Mouse (Mus musculus): ENCODE measurements around the gene Dzip3.

Dzip3 gene

DNA sequence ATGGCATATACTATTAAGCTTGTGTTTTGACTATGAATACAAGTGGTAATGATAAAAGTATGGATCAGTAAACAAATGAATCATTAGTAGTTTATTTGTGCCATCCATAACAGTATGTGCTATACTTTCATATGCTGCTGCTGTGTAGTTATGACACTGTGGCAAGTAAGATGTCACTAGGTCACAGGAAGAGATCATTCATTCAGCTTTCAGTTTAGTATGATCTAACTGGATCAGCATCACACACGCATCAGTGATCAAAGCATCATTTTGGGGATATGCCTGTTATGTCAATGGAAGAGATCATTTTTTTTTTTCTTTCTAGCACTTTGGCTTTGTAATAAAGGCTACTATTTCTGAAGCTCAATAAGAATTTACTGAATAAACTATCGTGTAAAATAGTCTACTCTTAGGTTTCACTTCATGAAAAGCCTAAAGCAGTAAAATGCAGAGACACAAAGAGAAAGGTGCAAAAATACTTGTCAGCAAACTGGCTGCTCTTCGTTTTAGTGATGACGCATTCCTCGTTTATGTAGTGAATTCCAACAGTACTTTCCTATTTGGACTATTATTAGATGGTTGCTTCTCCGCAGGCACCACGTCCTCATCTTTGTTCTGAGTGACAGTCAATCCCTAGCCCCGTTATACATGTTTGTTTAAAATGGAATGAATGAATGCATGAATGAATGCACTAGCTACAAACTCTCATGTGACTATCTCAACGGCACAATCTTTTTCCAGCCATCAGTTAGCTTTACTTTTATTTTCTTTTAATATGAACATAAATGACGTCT, 1.3 kb downstream of the Dzip3 start:
- Histone ChIP-seq H3K36me3 (ENCODE audit: insufficient read depth, low read length) (peaks cover 23% of the 10 kb centered on the region), H3K4me3 (replicated peaks; ENCODE audit: low read length) (peak overlapping the region; percentile 96), H3K9me3 (ENCODE audit: low read length) (no peaks in the 10 kb centered on the region), H3K27me3 (ENCODE audit: insufficient read depth, low read length) (no peaks in the 10 kb centered on the region), H3K4me1 (replicated peaks; ENCODE audit: low read depth, low read length) (peaks cover 29% of the 10 kb centered on the region)
- TF ChIP-seq NANOG (IDR thresholded peaks at IDR 0.05; ENCODE audit: borderline replicate concordance, low read length) (no peak), CTCF (conservative IDR thresholded peaks at IDR 0.05; ENCODE audit: low read length) (no peak), POU5F1 (IDR thresholded peaks at IDR 0.05; ENCODE audit: borderline replicate concordance, low read length) (no peak)

DNA sequence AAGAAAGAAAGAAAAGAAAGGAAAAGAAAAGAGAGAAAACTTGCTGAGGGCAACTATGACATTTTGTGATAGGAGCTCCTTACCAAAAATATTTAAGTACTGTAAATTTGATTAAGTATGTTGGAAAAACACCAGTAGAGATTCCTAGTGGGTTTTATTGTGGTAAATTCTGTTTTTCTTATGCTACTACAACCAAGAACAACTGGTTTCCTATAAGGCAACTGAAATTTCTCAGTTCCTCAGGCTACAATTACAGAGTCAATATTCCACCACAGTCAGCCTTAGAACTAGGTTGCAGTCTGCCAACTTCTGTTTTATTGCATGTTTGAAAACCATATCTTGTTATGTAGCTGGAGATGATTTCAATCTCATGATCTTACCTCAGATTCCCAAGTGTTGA, 4.3 kb downstream of the Dzip3 start:
- Histone ChIP-seq H3K4me1 (replicated peaks; ENCODE audit: low read depth, low read length) (peaks cover 11% of the 10 kb centered on the region), H3K27me3 (ENCODE audit: insufficient read depth, low read length) (no peaks in the 10 kb centered on the region), H3K9me3 (ENCODE audit: low read length) (no peaks in the 10 kb centered on the region), H3K36me3 (ENCODE audit: insufficient read depth, low read length) (peaks cover 6% of the 10 kb centered on the region; the same call in 1 of the 2 replicates), H3K4me3 (replicated peaks; ENCODE audit: low read length) (no peak overlapping the region)
- TF ChIP-seq NANOG (IDR thresholded peaks at IDR 0.05; ENCODE audit: borderline replicate concordance, low read length) (no peak), CTCF (conservative IDR thresholded peaks at IDR 0.05; ENCODE audit: low read length) (no peak), POU5F1 (IDR thresholded peaks at IDR 0.05; ENCODE audit: borderline replicate concordance, low read length) (no peak)

DNA sequence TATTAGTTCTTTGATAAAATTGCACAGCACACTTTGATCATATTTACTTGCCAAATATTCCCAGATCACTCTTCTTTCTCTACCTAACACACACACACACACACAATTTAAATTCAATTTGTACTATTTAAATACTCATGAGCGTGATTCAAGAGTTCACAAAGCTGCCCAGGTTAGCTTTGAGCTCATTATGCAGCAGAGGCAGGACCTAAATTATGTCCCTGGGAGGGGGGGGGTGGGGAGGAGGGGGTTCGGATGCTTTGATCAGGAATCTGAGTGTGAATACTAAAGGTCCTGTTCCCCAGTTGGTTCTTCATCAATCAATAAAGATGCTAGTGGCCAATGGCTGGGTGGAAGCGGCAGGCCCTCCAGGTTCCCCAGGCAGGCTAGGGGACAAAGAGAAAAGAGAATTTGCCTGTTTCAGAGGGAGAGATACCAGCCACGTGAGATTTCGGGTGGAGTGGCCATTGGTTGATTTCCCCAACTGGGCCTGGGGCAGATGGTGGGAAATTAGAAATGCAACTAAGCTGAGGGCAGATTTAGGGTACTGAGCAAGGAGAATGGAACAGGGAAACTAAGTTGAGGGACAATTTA, 8.8 kb downstream of the Dzip3 start:
- H3K4me3 ChIP-seq (replicated peaks; ENCODE audit: low read length), result no peak overlapping the region
- no peaks in the 10 kb centered on the region for H3K4me1 ChIP-seq (replicated peaks; ENCODE audit: low read depth, low read length)
- TF ChIP-seq CTCF (conservative IDR thresholded peaks at IDR 0.05; ENCODE audit: low read length), result no peak
- H3K36me3 ChIP-seq (ENCODE audit: insufficient read depth, low read length), result peaks cover 4% of the 10 kb centered on the region; the same call in 1 of the 2 replicates
- no peaks in the 10 kb centered on the region for H3K9me3 ChIP-seq (ENCODE audit: low read length)
- no peaks in the 10 kb centered on the region for H3K27me3 ChIP-seq (ENCODE audit: insufficient read depth, low read length)

DNA sequence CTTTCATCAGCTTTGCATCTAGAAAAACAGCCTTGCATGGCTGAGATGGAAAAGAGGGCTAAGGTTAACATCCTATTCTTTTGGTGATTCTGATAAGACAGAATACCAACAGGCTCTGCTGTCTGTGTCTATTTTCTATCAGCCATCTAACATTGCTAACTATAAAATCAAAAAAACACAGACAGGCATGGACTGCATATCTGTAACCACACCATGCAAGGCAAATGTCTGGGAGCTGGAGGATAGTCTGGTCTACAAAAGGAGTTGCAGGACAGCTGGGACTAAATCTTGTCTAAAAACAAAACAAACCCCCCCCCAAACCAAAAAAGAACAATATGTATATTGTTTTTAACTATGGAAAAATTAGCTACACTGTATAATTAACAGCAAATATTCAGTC, 14.0 kb downstream of the Dzip3 start:
- H3K4me3 ChIP-seq (replicated peaks; ENCODE audit: low read length), result no peak overlapping the region
- peaks cover 3% of the 10 kb centered on the region; the same call in 1 of the 2 replicates for H3K36me3 ChIP-seq (ENCODE audit: insufficient read depth, low read length)
- H3K9me3 ChIP-seq (ENCODE audit: low read length), result no peaks in the 10 kb centered on the region
- H3K4me1 ChIP-seq (replicated peaks; ENCODE audit: low read depth, low read length), result no peaks in the 10 kb centered on the region
- TF ChIP-seq POU5F1 (IDR thresholded peaks at IDR 0.05; ENCODE audit: borderline replicate concordance, low read length) (no peak), CTCF (conservative IDR thresholded peaks at IDR 0.05; ENCODE audit: low read length) (no peak), NANOG (IDR thresholded peaks at IDR 0.05; ENCODE audit: borderline replicate concordance, low read length) (no peak)
- no peaks in the 10 kb centered on the region for H3K27me3 ChIP-seq (ENCODE audit: insufficient read depth, low read length)

DNA sequence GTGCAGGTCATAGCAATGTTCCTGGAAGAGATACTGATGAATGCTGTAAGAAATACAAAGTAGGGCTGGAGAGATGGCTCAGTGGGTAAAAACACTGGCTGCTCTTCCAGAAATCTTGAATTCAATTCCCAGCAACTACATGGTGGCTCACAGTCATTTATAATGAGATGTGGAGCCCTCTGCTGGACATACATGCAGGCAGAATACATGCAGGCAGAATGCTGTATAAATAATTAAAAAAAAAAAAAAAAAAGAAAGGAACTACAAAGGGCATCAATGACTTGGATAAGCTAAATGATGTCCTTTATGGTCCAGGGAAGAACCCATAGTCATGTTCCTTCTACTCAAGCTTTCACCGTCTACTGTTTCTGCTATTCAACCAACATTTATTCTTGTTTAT, 20.4 kb downstream of the Dzip3 start:
- Histone ChIP-seq H3K27me3 (ENCODE audit: insufficient read depth, low read length) (no peaks in the 10 kb centered on the region), H3K36me3 (ENCODE audit: insufficient read depth, low read length) (peaks cover 17% of the 10 kb centered on the region; the same call in 1 of the 2 replicates), H3K4me3 (replicated peaks; ENCODE audit: low read length) (no peak overlapping the region), H3K9me3 (ENCODE audit: low read length) (no peaks in the 10 kb centered on the region), H3K4me1 (replicated peaks; ENCODE audit: low read depth, low read length) (no peaks in the 10 kb centered on the region)
- TF ChIP-seq POU5F1 (IDR thresholded peaks at IDR 0.05; ENCODE audit: borderline replicate concordance, low read length), result no peak
- no peak for TF ChIP-seq NANOG (IDR thresholded peaks at IDR 0.05; ENCODE audit: borderline replicate concordance, low read length)
- peak; percentile 37 for TF ChIP-seq CTCF (conservative IDR thresholded peaks at IDR 0.05; ENCODE audit: low read length)

DNA sequence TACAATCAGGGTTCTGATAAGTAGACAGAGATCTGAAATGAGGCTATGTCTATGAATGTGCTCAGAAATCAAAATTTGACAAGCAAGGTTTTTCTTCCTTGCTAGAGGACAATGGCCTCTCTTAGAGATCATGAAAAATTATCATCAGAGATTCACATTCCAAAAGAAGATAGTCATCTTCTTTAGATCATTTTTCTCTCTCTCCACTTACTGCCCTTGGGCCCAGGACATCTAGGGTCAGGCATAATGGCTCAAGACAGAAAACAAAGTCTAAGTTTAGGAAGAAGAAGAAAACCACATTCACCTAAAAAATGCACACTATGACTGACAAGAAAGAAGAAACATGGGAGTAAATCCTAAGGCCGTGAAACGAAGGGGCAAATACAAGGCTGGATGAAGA, 21.0 kb downstream of the Dzip3 start:
- Histone ChIP-seq H3K9me3 (ENCODE audit: low read length) (no peaks in the 10 kb centered on the region), H3K4me3 (replicated peaks; ENCODE audit: low read length) (no peak overlapping the region), H3K36me3 (ENCODE audit: insufficient read depth, low read length) (peaks cover 14% of the 10 kb centered on the region; the same call in 1 of the 2 replicates), H3K27me3 (ENCODE audit: insufficient read depth, low read length) (no peaks in the 10 kb centered on the region), H3K4me1 (replicated peaks; ENCODE audit: low read depth, low read length) (no peaks in the 10 kb centered on the region)
- TF ChIP-seq NANOG (IDR thresholded peaks at IDR 0.05; ENCODE audit: borderline replicate concordance, low read length) (no peak), CTCF (conservative IDR thresholded peaks at IDR 0.05; ENCODE audit: low read length) (no peak), POU5F1 (IDR thresholded peaks at IDR 0.05; ENCODE audit: borderline replicate concordance, low read length) (no peak)

DNA sequence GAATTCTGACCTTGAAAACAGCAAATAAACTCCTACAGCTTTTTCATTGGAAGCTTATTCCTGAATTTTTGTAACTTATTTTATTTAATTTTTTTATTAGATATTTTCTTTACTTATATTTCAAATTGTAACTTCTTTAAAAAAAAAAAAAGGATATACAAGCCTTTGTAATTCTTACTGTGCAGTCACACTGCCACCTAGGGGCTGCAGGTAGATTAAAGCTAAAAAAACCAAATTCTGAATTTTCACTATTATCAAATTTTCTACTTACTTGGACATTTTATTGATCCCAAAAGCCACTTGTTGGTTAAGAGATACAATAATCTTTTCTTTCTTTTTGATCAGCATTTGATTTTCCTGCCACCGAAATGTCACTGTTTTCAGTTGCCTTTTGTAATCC, 52.2 kb downstream of the Dzip3 start:
- Histone ChIP-seq H3K4me1 (replicated peaks; ENCODE audit: low read depth, low read length) (no peaks in the 10 kb centered on the region), H3K4me3 (replicated peaks; ENCODE audit: low read length) (no peak overlapping the region), H3K36me3 (ENCODE audit: insufficient read depth, low read length) (no peaks in the 10 kb centered on the region), H3K9me3 (ENCODE audit: low read length) (no peaks in the 10 kb centered on the region), H3K27me3 (ENCODE audit: insufficient read depth, low read length) (no peaks in the 10 kb centered on the region)
- TF ChIP-seq NANOG (IDR thresholded peaks at IDR 0.05; ENCODE audit: borderline replicate concordance, low read length) (no peak), CTCF (conservative IDR thresholded peaks at IDR 0.05; ENCODE audit: low read length) (peak; percentile 66)

DNA sequence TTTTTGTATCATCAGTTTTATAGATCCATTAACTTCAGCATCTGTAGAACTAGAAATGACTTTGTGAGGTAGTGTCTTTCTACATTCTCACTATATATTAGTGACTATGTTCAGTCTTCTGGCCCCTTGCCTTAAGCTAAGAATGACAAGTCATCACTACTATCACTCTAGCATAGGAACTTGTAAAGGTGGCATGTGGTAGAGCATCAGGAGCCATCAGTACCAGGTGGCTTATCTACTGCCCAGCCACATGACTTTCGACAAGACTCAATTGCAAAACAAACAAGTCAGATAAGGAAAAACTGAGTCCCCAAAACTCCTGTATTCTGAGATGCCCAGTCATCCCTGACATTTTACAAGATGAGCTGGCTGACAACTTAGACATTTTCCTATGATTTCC, 70.2 kb downstream of the Dzip3 start:
- Histone ChIP-seq H3K27me3 (ENCODE audit: insufficient read depth, low read length) (no peaks in the 10 kb centered on the region), H3K4me1 (replicated peaks; ENCODE audit: low read depth, low read length) (no peaks in the 10 kb centered on the region), H3K36me3 (ENCODE audit: insufficient read depth, low read length) (peaks cover 16% of the 10 kb centered on the region), H3K9me3 (ENCODE audit: low read length) (no peaks in the 10 kb centered on the region), H3K4me3 (replicated peaks; ENCODE audit: low read length) (no peak overlapping the region)
- TF ChIP-seq CTCF (conservative IDR thresholded peaks at IDR 0.05; ENCODE audit: low read length) (no peak), POU5F1 (IDR thresholded peaks at IDR 0.05; ENCODE audit: borderline replicate concordance, low read length) (no peak), NANOG (IDR thresholded peaks at IDR 0.05; ENCODE audit: borderline replicate concordance, low read length) (no peak)

All from E14TG2a.4 (cell line).